Mouse (Mus musculus): ENCODE measurements around the gene Slc44a4. TPM values are rescaled to one million over a fixed set of nuclear protein-coding genes. Genes with fewer than 3 reads are reported as not detected.
"Not testable (repeated sequence)": the region's sequence is repeated elsewhere in the genome, so short reads cannot be mapped to it uniquely, and the experiment has no call there.

The Slc44a4 gene
- polyA plus RNA-seq, 1 experiment from 2014 or later = not detected

DNA sequence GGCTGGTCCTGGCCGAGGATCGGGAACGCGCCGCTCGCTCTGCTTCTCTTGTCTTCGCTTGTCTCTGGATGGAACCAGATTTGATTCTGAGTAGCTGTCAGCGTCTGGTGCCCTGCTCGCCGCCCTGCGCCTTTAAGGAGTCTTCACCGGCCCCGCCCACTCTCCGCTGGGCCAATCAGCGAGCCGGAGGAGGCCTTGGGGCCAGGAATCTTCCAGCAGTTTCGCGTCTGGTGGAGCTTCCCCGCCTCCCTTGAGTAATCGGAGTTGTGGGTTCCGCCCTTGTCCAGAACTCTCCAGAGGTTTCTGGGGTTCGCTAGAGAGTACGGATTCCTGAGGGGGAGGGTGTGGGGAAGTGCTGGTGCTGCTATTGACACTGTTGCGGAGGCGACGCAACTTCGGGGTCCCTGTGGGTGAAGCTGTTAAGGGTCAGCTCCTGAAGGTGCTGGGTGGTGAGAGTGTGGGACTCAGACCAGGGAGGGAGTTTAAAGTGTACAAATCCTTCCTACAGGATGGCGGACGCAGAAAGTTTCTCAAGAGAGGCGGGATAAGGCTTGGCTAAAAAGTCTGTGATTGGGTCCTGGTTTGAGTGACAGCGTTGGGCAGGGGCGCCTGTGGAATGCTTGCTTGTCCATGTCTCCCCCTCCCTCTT lies 45.0 kb downstream of the Slc44a4 start, which contains the start of gene Hspa1b:
Hspa1b (minus strand) TSS at position 109 of the 649 bp plus-strand sequence.
- Histone ChIP-seq H3K27ac (peak within 1 kb of the TSS; percentile 87), H3K9ac (peak within 1 kb of the TSS; percentile 70), H3K4me2 (replicated peaks) (peak within 1 kb of the TSS; percentile 68), H3K27me3 (peaks cover 36% of the 10 kb centered on the region), H3K4me3 (peak within 1 kb of the TSS; percentile 53)
- H3K4me1 ChIP-seq, H3K36me3 ChIP-seq, H3K9me3 ChIP-seq: not testable (repeated sequence)
- ATAC-seq (ENCODE audit: low FRiP score, low read depth) = peak; percentile 93
- under 1% methylated on average over 28 of the region's 32 CpGs for WGBS

DNA sequence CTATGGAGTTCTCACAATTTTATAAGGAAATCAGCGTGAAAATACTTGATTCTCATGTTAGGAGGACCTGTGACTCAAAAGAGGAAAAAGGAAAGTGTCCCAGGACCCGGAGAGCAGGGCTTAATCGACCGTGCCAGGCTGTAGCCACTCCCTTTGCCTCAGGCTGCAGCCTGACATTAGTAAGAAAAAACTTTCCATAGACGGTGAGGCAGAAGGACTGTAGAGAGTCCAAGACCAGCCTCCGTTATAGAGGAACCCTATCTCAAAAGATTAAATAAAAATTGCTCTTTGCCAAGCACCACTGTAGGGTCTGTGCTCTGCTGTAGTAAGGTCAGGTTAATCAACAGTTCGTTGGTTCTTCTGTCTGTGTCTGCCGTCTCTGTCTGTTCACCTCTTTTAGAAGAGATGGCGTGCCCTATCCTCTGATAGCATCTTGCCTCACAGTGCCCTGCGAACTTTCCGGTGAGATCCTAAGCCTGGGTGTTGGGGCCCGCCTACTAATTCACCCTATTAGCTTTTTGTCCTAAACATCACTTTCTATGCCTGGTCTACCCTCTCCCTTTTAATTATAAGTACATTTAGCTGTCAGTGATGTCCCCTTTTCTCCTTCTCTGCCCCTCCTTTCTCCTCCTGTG lies 45.7 kb downstream of the Slc44a4 start:
- WGBS = 11% methylated on average over 12 of the region's 12 CpGs
- H3K9me3 ChIP-seq = no peaks in the 10 kb centered on the region
- no peak for ATAC-seq (ENCODE audit: low FRiP score, low read depth)

DNA sequence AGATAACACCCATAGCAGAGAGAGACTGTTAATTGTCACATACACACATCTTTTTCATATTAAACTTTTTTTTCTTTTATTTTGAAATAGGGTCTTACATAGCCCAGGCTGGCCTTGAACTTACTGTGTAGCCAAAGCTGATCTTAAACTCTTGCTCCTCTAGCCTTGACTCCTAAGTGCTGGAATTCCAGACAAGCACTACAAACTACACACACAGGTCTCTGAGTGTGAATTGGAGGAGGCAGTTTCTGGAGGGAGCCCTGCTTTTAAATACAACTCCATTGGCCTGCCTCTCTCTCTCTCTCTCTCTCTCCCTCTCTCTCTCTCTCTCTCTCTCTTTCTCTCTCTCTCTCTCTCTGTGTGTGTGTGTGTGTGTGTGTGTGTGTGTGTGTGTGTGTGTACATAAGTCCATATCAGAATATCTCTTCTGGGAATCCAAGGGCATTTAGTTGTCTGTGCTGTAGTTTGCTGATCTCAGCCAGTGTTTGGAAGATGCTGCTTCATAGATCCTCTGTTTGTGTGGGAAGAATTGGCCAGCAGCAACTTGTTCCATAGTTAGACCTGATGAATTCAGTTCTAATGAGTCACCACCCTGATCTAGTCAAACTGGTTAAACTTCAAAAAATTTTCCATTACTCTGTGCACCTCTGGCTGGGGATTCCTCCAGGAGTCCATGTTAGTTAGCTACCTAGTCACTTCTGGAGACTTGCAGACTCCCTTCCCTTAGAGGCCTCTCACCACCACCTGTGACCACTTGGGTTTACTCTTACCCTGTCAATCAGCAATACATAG lies 46.6 kb downstream of the Slc44a4 start:
- H3K27ac ChIP-seq = no peak overlapping the region

More for the DNA sequence above, 45.7 kb downstream of the Slc44a4 start:
- Histone ChIP-seq H3K27me3 (peaks cover 37% of the 10 kb centered on the region), H3K4me1 (peaks cover 8% of the 10 kb centered on the region), H3K27ac (peak overlapping the region; percentile 87), H3K9ac (peak overlapping the region; percentile 70), H3K4me2 (replicated peaks) (peak overlapping the region; percentile 68), H3K36me3 (no peaks in the 10 kb centered on the region), H3K4me3 (peak overlapping the region; percentile 53)

DNA sequence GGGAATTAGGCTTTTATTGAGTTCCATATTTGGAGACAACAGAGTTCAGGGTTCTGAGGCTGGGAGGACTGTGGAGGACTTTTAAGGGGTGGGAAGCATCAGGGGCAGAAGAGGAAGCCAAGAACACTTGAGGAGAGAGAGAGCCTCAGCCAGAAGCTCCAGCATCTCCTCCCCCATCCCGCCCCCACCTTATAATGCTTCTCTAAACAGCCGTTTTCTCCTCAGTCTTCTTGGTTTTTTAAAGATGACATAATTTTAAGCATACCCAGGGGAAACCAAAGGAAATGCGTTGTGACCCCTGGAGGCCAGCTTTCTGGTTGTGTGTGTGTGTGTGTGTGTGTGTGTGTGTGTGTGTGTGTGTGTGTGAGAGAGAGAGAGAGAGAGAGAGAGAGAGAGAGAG lies 47.9 kb downstream of the Slc44a4 start:
- Histone ChIP-seq H3K27me3 (peaks cover 18% of the 10 kb centered on the region; the same call in 1 of the 2 replicates), H3K4me1 (peaks cover 8% of the 10 kb centered on the region), H3K27ac (no peak overlapping the region; the same call in 1 of the 2 replicates), H3K9ac (no peak overlapping the region), H3K9me3 (no peaks in the 10 kb centered on the region), H3K4me3 (no peak overlapping the region), H3K36me3 (no peaks in the 10 kb centered on the region), H3K4me2 (replicated peaks) (no peak overlapping the region)
- no peak for ATAC-seq (ENCODE audit: low FRiP score, low read depth)
- 25% methylated on average over 3 of the region's 3 CpGs for WGBS

More for the DNA sequence above, 46.6 kb downstream of the Slc44a4 start:
- H3K27me3 ChIP-seq = peaks cover 28% of the 10 kb centered on the region
- no peak overlapping the region for H3K4me2 ChIP-seq (replicated peaks)
- no peak overlapping the region for H3K4me3 ChIP-seq
- no peak overlapping the region for H3K9ac ChIP-seq
- no peaks in the 10 kb centered on the region for H3K36me3 ChIP-seq
- no peak for ATAC-seq (ENCODE audit: low FRiP score, low read depth)
- H3K4me1 ChIP-seq = peaks cover 8% of the 10 kb centered on the region
- H3K9me3 ChIP-seq = no peaks in the 10 kb centered on the region

DNA sequence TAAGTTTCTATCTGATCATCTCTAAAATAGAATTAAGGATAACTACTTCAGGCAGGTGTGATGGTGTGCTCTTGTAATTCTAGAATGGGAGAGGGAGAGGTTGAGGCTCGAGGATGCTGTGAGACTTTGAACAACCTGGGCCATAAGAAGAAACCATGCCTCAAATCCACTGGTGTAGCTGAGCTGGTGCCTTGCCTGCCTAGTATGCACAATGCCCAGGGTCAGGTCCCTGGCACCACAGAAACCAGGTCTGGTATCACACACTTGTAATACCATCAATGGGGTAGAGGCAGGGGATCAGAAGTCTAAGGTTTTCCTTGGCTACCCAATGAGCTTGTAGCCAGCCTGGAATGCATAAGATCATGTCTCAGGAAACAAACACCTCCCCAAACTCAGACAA lies 48.6 kb downstream of the Slc44a4 start:
- Histone ChIP-seq H3K27ac (no peak overlapping the region), H3K9me3 (no peaks in the 10 kb centered on the region), H3K36me3 (no peaks in the 10 kb centered on the region), H3K9ac (peak overlapping the region; percentile 2; the same call in 1 of the 2 replicates), H3K4me3 (no peak overlapping the region), H3K27me3 (peaks cover 25% of the 10 kb centered on the region), H3K4me1 (peaks cover 8% of the 10 kb centered on the region), H3K4me2 (replicated peaks) (no peak overlapping the region)
- 66% methylated on average over 1 of the region's 1 CpGs for WGBS
- no peak for ATAC-seq (ENCODE audit: low FRiP score, low read depth)

DNA sequence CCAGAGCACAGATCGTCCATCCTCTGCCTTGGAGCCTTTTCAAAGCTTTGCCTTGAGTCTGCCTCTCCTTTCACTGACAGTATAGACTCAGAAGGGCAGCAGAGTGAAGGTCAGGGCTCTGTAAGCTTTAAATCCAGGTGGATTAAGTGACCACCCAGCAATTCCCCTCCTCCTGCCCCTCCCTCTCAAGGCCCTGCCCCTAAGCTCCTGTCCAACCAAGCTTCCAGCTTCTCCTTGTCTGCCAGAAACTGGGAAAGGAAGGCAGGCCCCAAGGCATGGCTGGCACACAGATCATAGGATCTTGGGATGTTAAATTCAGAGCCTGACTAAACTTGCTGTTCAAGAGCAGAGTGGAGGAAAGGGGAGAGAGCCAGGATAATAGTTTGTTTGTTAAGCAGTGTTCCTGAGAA lies 50.4 kb downstream of the Slc44a4 start:
- H3K4me2 ChIP-seq (replicated peaks) = no peak overlapping the region
- H3K27me3 ChIP-seq = peaks cover 43% of the 10 kb centered on the region
- 13% methylated on average over 1 of the region's 1 CpGs for WGBS
- peaks cover 8% of the 10 kb centered on the region for H3K4me1 ChIP-seq
- H3K36me3 ChIP-seq = no peaks in the 10 kb centered on the region
- ATAC-seq (ENCODE audit: low FRiP score, low read depth) = no peak
- no peak overlapping the region; the same call in 1 of the 2 replicates for H3K27ac ChIP-seq
- peak overlapping the region; percentile 50; the same call in 1 of the 2 replicates for H3K9ac ChIP-seq
- no peaks in the 10 kb centered on the region for H3K9me3 ChIP-seq
- no peak overlapping the region for H3K4me3 ChIP-seq

DNA sequence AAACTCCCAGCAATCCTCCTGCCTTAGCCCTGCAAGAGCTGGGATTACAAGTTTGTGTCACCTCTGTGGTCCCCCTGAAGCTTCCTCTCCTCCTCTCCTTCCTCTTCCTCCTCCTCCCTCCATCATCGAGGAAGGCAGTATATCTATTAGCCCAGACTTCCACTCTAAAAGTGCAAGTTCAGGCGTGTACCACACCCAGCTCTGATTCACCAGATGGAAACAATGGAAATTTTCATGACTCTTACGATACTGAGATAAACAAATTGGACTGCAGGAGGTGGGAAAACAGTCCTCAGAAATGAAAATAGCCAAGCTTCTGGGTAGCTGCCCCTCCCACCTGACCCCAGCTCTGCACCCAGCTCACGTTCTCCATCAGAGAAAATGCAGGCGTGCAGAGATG lies 51.4 kb downstream of the Slc44a4 start:
- no peak overlapping the region for H3K27ac ChIP-seq
- no peaks in the 10 kb centered on the region for H3K36me3 ChIP-seq
- no peaks in the 10 kb centered on the region for H3K4me1 ChIP-seq
- peaks cover 48% of the 10 kb centered on the region for H3K27me3 ChIP-seq
- no peak overlapping the region for H3K9ac ChIP-seq
- no peak overlapping the region for H3K4me3 ChIP-seq
- WGBS = 74% methylated on average over 5 of the region's 5 CpGs
- no peak for ATAC-seq (ENCODE audit: low FRiP score, low read depth)
- no peaks in the 10 kb centered on the region for H3K9me3 ChIP-seq
- no peak overlapping the region for H3K4me2 ChIP-seq (replicated peaks)

DNA sequence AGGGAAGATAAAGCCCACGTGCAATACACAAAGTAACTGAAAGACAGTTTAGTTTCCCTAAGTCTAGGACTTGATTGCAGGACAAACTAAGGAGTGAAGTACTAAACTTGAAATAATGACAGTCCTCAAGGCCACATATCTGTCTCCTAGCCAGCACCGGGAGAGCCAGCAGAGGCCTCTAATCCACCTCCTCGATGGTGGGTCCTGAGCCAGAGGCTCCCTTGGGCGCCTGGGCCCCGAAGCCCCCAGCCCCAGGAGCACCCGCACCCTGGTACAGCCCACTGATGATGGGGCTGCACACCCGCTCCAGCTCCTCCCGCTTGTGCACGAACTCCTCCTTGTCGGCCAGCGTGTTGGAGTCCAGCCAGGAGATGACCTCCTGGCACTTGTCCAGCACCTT lies 55.6 kb downstream of the Slc44a4 start, which contains the start of gene Gm20481:
Gm20481 (plus strand) TSS at position 91 of the 400 bp plus-strand sequence.
- H3K9me3 ChIP-seq; H3K4me1 ChIP-seq; ATAC-seq (ENCODE audit: low FRiP score, low read depth); H3K4me3 ChIP-seq; H3K9ac ChIP-seq; H3K36me3 ChIP-seq; H3K27ac ChIP-seq; H3K4me2 ChIP-seq (replicated peaks): not testable (repeated sequence)
- WGBS = 61% methylated on average over 8 of the region's 11 CpGs
- H3K27me3 ChIP-seq = peaks cover 36% of the 10 kb centered on the region

DNA sequence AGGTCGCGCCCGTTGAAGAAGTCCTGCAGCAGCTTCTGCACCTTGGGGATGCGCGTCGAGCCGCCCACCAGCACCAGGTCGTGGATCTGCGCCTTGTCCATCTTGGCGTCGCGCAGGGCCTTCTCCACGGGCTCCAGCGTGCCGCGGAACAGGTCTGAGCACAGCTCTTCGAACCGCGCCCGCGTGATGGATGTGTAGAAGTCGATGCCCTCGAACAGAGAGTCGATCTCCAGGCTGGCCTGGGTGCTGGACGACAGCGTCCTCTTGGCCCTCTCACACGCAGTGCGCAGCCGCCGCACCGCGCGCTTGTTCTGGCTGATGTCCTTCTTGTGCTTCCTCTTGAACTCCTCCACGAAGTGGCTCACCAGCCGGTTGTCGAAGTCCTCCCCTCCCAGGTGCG lies 56.6 kb downstream of the Slc44a4 start:
- H3K27me3 ChIP-seq = peaks cover 36% of the 10 kb centered on the region
- whole genome bisulfite sequencing = 33% methylated on average over 24 of the region's 37 CpGs
- ATAC-seq (ENCODE audit: low FRiP score, low read depth) = not testable (repeated sequence)

DNA sequence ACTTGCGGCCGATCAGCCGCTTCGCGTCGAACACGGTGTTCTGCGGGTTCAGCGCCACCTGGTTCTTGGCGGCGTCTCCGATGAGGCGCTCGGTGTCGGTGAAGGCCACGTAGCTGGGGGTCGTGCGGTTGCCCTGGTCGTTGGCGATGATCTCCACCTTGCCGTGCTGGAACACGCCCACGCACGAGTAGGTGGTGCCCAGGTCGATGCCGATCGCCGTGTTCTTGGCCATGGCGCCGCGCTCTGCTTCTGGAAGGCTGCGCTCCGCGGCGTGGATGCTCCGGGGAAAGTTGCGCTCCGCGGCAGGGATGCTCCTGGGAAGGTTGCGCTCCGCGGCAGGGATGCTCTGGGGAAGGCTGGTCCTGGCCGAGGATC lies 57.4 kb downstream of the Slc44a4 start:
- peak overlapping the region; percentile 81 for H3K4me2 ChIP-seq (replicated peaks)
- H3K27me3 ChIP-seq = peaks cover 36% of the 10 kb centered on the region
- WGBS = 2% methylated on average over 30 of the region's 43 CpGs
- ATAC-seq (ENCODE audit: low FRiP score, low read depth); H3K27ac ChIP-seq; H3K36me3 ChIP-seq; H3K9me3 ChIP-seq; H3K9ac ChIP-seq; H3K4me1 ChIP-seq: not testable (repeated sequence)
- H3K4me3 ChIP-seq = peak overlapping the region; percentile 51

More for the DNA sequence above, 56.6 kb downstream of the Slc44a4 start:
- not testable (repeated sequence) for H3K4me2 ChIP-seq (replicated peaks); H3K9me3 ChIP-seq; H3K9ac ChIP-seq; H3K4me1 ChIP-seq; H3K36me3 ChIP-seq; H3K27ac ChIP-seq; H3K4me3 ChIP-seq

DNA sequence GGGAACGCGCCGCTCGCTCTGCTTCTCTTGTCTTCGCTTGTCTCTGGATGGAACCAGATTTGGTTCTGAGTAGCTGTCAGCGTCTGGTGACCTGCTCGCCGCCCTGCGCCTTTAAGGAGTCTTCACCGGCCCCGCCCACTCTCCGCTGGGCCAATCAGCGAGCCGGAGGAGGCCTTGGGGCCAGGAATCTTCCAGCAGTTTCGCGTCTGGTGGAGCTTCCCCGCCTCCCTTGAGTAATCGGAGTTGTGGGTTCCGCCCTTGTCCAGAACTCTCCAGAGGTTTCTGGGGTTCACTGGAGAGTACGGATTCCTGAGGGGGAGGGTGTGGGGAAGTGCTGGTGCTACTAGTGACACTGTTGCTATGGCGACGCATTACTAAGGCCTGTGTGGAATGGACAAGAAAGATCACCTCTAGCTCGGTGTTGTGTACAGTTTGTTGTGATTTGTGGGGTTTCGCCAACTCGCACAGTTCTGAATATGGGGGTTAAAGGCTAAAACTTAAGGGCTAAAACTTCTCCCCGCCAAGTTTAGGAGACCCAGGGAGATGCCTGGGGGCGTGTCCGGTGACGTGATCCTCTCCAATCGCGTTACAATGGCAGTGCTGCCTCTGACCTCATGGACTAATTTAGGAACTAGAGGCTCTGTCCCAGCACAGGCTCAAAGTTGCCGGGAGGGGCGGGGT lies 57.9 kb downstream of the Slc44a4 start, which contains the start of the genes Hspa1a and Hspa1l:
Hspa1a (minus strand) TSS at position 88 of the 681 bp plus-strand sequence.
Hspa1l (plus strand) TSS at position 635 of the 681 bp plus-strand sequence.
- not testable (repeated sequence) for H3K4me1 ChIP-seq, H3K27ac ChIP-seq, H3K36me3 ChIP-seq, H3K9me3 ChIP-seq
- Histone ChIP-seq H3K27me3 (peaks cover 35% of the 10 kb centered on the region), H3K4me3 (peak within 1 kb of the TSS; percentile 51), H3K9ac (peak within 1 kb of the TSS; percentile 55), H3K4me2 (replicated peaks) (peak within 1 kb of the TSS; percentile 81)
- peak; percentile 93 for ATAC-seq (ENCODE audit: low FRiP score, low read depth)
- under 1% methylated on average over 32 of the region's 33 CpGs for WGBS

Measured in limb, embryonic 13.5 days (tissue).